Mouse (Mus musculus) limb, embryonic 10.5 days (tissue): ENCODE measurements around the gene Triobp. TPM values are rescaled to one million over a fixed set of nuclear protein-coding genes. Genes with fewer than 3 reads are reported as not detected.

Experiments used
- DNase-seq: peaks from one replicate; pipeline ENCODE4 v3.0.0-alpha.2; 2017; ENCODE audit warnings: low spot score
- H3K27ac ChIP-seq: fragments of 300-500 bp; sonication (generic); 2 replicates; pipeline ENCODE4 v1.5.1; 2016; ENCODE audit warnings: mild to moderate bottlenecking
- H3K27me3 ChIP-seq: fragments of 300-500 bp; sonication (generic); 2 replicates; pipeline ENCODE4 v1.6.1; 2016; ENCODE audit warnings: low read depth, mild to moderate bottlenecking; ENCODE audit not compliant: poor library complexity, severe bottlenecking
- H3K36me3 ChIP-seq: fragments of 300-500 bp; sonication (generic); 2 replicates; pipeline ENCODE4 v1.6.1; 2016; ENCODE audit warnings: mild to moderate bottlenecking, moderate library complexity
- H3K4me1 ChIP-seq: fragments of 300-500 bp; sonication (generic); 2 replicates; pipeline ENCODE4 v1.6.1; 2016
- H3K4me3 ChIP-seq: fragments of 300-500 bp; sonication (generic); 2 replicates; pipeline ENCODE4 v1.5.1; 2016; ENCODE audit warnings: mild to moderate bottlenecking, moderate library complexity
- H3K9me3 ChIP-seq: fragments of 300-500 bp; sonication (generic); replicated peaks from 2 replicates; pipeline ENCODE4 v1.6.1; 2016; ENCODE audit warnings: mild to moderate bottlenecking
- WGBS: fragments of 180-500 bp; shearing (Covaris S2); methylation state at CpG from one replicate; pipeline ENCODE4 v1.1.7; 2016; 5-methylcytosine and 5-hydroxymethylcytosine counted together
- polyA plus RNA-seq: library from polyadenylated mRNA; unstranded; fragments of >200 nt; fragmentation: Nextera tagmentation; extraction: Ambion mirVana; gene quantifications from 2 replicates; pipeline ENCODE4 v1.2.1, GENCODE M21; 2016

Triobp gene
- polyA plus RNA-seq, 1 experiment from 2014 or later, result 54.6 TPM

- peak overlapping the region; percentile 56 for H3K4me3 ChIP-seq
- under 1% methylated on average over 33 of the region's 35 CpGs for WGBS
- no peaks in the 10 kb centered on the region for H3K9me3 ChIP-seq
- H3K27me3 ChIP-seq, result no peaks in the 10 kb centered on the region
- peaks cover 21% of the 10 kb centered on the region for H3K36me3 ChIP-seq
- DNase-seq, result peak; percentile 93
- H3K27ac ChIP-seq, result peak overlapping the region; percentile 92
- peaks cover 52% of the 10 kb centered on the region for H3K4me1 ChIP-seq
These were observed 19.6 kb upstream of the Triobp start for GRCm38 (mm10) chr15:78927788-78928457.

GRCm38 (mm10) chr15:78928539-78928938 lies 19.0 kb upstream of the Triobp start:
- no peaks in the 10 kb centered on the region for H3K27me3 ChIP-seq
- peak overlapping the region; percentile 92 for H3K27ac ChIP-seq
- no peak for DNase-seq
- peaks cover 21% of the 10 kb centered on the region for H3K36me3 ChIP-seq
- peaks cover 47% of the 10 kb centered on the region for H3K4me1 ChIP-seq
- peak overlapping the region; percentile 56 for H3K4me3 ChIP-seq
- H3K9me3 ChIP-seq, result no peaks in the 10 kb centered on the region
- WGBS, result 52% methylated on average over 8 of the region's 8 CpGs

- Histone ChIP-seq H3K4me3 (no peak overlapping the region), H3K9me3 (no peaks in the 10 kb centered on the region), H3K4me1 (peaks cover 38% of the 10 kb centered on the region), H3K36me3 (peaks cover 21% of the 10 kb centered on the region), H3K27ac (no peak overlapping the region), H3K27me3 (no peaks in the 10 kb centered on the region)
- 95% methylated on average over 6 of the region's 6 CpGs for WGBS
- DNase-seq, result no peak
These were observed 17.3 kb upstream of the Triobp start for GRCm38 (mm10) chr15:78930192-78930706.

GRCm38 (mm10) chr15:78930801-78931426 lies 16.6 kb upstream of the Triobp start:
- Histone ChIP-seq H3K9me3 (no peaks in the 10 kb centered on the region), H3K36me3 (peaks cover 21% of the 10 kb centered on the region), H3K4me3 (no peak overlapping the region), H3K27me3 (no peaks in the 10 kb centered on the region), H3K27ac (no peak overlapping the region), H3K4me1 (peaks cover 38% of the 10 kb centered on the region)
- WGBS, result 90% methylated on average over 7 of the region's 7 CpGs
- no peak for DNase-seq

GRCm38 (mm10) chr15:78931577-78931976 lies 15.9 kb upstream of the Triobp start:
- no peak for DNase-seq
- 28% methylated on average over 3 of the region's 3 CpGs for WGBS

GRCm38 (mm10) chr15:78934784-78935320 lies 12.7 kb upstream of the Triobp start, which contains the start of gene Nol12:
Gene Nol12, plus strand, starts transcription at chr15:78934933.
- WGBS, result under 1% methylated on average over 42 of the region's 42 CpGs
- Histone ChIP-seq H3K4me1 (peaks cover 17% of the 10 kb centered on the region), H3K27me3 (no peaks in the 10 kb centered on the region), H3K4me3 (peak within 1 kb of the TSS; percentile 85), H3K27ac (peak within 1 kb of the TSS; percentile 90), H3K36me3 (peaks cover 46% of the 10 kb centered on the region), H3K9me3 (no peaks in the 10 kb centered on the region)
- DNase-seq, result peak; percentile 91

More at GRCm38 (mm10) chr15:78931577-78931976, 15.9 kb upstream of the Triobp start:
- Histone ChIP-seq H3K27ac (no peak overlapping the region), H3K9me3 (no peaks in the 10 kb centered on the region), H3K4me3 (no peak overlapping the region), H3K27me3 (no peaks in the 10 kb centered on the region), H3K36me3 (peaks cover 25% of the 10 kb centered on the region), H3K4me1 (peaks cover 38% of the 10 kb centered on the region)

GRCm38 (mm10) chr15:78936403-78936802 lies 11.1 kb upstream of the Triobp start:
- Histone ChIP-seq H3K27me3 (no peaks in the 10 kb centered on the region), H3K4me1 (peaks cover 17% of the 10 kb centered on the region), H3K36me3 (peaks cover 54% of the 10 kb centered on the region), H3K4me3 (peak overlapping the region; percentile 85), H3K9me3 (no peaks in the 10 kb centered on the region), H3K27ac (peak overlapping the region; percentile 9; the same call in 1 of the 2 replicates)
- no peak for DNase-seq
- whole genome bisulfite sequencing, result 90% methylated on average over 12 of the region's 12 CpGs

- H3K36me3 ChIP-seq, result peaks cover 60% of the 10 kb centered on the region
- H3K27me3 ChIP-seq, result no peaks in the 10 kb centered on the region
- H3K4me3 ChIP-seq, result no peak overlapping the region
- no peak for DNase-seq
- peaks cover 17% of the 10 kb centered on the region for H3K4me1 ChIP-seq
- H3K9me3 ChIP-seq, result no peaks in the 10 kb centered on the region
- 94% methylated on average over 10 of the region's 10 CpGs for WGBS
- no peak overlapping the region for H3K27ac ChIP-seq
These were observed 10.2 kb upstream of the Triobp start for GRCm38 (mm10) chr15:78937311-78937710.

- DNase-seq, result no peak
- H3K4me1 ChIP-seq, result peaks cover 23% of the 10 kb centered on the region
- H3K4me3 ChIP-seq, result no peak overlapping the region
- H3K27me3 ChIP-seq, result no peaks in the 10 kb centered on the region
- no peak overlapping the region for H3K27ac ChIP-seq
- H3K36me3 ChIP-seq, result peaks cover 60% of the 10 kb centered on the region
- WGBS, result 96% methylated on average over 2 of the region's 2 CpGs
- H3K9me3 ChIP-seq, result no peaks in the 10 kb centered on the region
These were observed 9.6 kb upstream of the Triobp start for GRCm38 (mm10) chr15:78937963-78938362.

GRCm38 (mm10) chr15:78940325-78940724 lies 7.2 kb upstream of the Triobp start:
- no peaks in the 10 kb centered on the region for H3K9me3 ChIP-seq
- peaks cover 60% of the 10 kb centered on the region for H3K36me3 ChIP-seq
- 93% methylated on average over 13 of the region's 13 CpGs for WGBS
- H3K4me3 ChIP-seq, result no peak overlapping the region
- H3K27me3 ChIP-seq, result no peaks in the 10 kb centered on the region
- no peak overlapping the region for H3K27ac ChIP-seq
- no peak for DNase-seq
- H3K4me1 ChIP-seq, result peaks cover 23% of the 10 kb centered on the region

- 4% methylated on average over 9 of the region's 9 CpGs for WGBS
- DNase-seq, result peak; percentile 89
These were observed 4.9 kb upstream of the Triobp start for GRCm38 (mm10) chr15:78942663-78943062.

GRCm38 (mm10) chr15:78946232-78946631 lies 1.3 kb upstream of the Triobp start:
- Histone ChIP-seq H3K27ac (no peak overlapping the region), H3K36me3 (peaks cover 30% of the 10 kb centered on the region), H3K27me3 (no peaks in the 10 kb centered on the region), H3K9me3 (no peaks in the 10 kb centered on the region), H3K4me3 (no peak overlapping the region), H3K4me1 (peaks cover 30% of the 10 kb centered on the region)
- 95% methylated on average over 7 of the region's 7 CpGs for WGBS
- no peak for DNase-seq

More at GRCm38 (mm10) chr15:78942663-78943062, 4.9 kb upstream of the Triobp start:
- H3K27ac ChIP-seq, result peak overlapping the region; percentile 80
- H3K4me1 ChIP-seq, result peaks cover 15% of the 10 kb centered on the region
- H3K4me3 ChIP-seq, result peak overlapping the region; percentile 47
- peaks cover 45% of the 10 kb centered on the region for H3K36me3 ChIP-seq
- no peaks in the 10 kb centered on the region for H3K9me3 ChIP-seq
- no peaks in the 10 kb centered on the region for H3K27me3 ChIP-seq
